Mouse (Mus musculus) ES-Bruce4 (cell line): ENCODE results near the gene Enthd1. TPM values are rescaled to one million over a fixed set of nuclear protein-coding genes. Genes with fewer than 3 reads are reported as not detected.
A peak's percentile ranks its signal among the peaks of the same experiment; 100 is the strongest.

Source experiments
- H3K27ac ChIP-seq: 2 replicates; pipeline ENCODE4 v1.5.1; 2012; ENCODE audit warnings: low read length, inconsistent platforms; ENCODE audit not compliant: insufficient read depth
- H3K27me3 ChIP-seq: 2 replicates; pipeline ENCODE4 v1.6.1; 2012; ENCODE audit warnings: mild to moderate bottlenecking, low read length, inconsistent platforms; ENCODE audit not compliant: control insufficient read depth, poor library complexity, insufficient read depth, severe bottlenecking
- H3K36me3 ChIP-seq: 2 replicates; pipeline ENCODE4 v1.6.1; 2012; ENCODE audit warnings: inconsistent platforms, mild to moderate bottlenecking, low read length, moderate library complexity; ENCODE audit not compliant: control insufficient read depth, poor library complexity, insufficient read depth, severe bottlenecking
- H3K4me1 ChIP-seq: one replicate; pipeline ENCODE4 v1.8.1; 2011; ENCODE audit warnings: low read length; ENCODE audit not compliant: control insufficient read depth, insufficient read depth
- H3K4me3 ChIP-seq: 2 replicates; pipeline ENCODE4 v1.5.1; 2011; ENCODE audit warnings: low read depth, mild to moderate bottlenecking, low read length
- H3K9ac ChIP-seq: 2 replicates; pipeline ENCODE4 v1.6.1; 2012; ENCODE audit warnings: low read depth, mild to moderate bottlenecking, inconsistent platforms; ENCODE audit not compliant: poor library complexity, severe bottlenecking
- H3K9me3 ChIP-seq: replicated peaks from 2 replicates; pipeline ENCODE4 v1.6.1; 2012; ENCODE audit warnings: mild to moderate bottlenecking, low read length, inconsistent platforms; ENCODE audit not compliant: control insufficient read depth, poor library complexity, insufficient read depth, severe bottlenecking
- CTCF ChIP-seq: IDR thresholded peaks from one replicate; pipeline ENCODE4 v1.8.1; 2011; ENCODE audit warnings: low read depth, low read length
- EP300 ChIP-seq: IDR thresholded peaks from 2 replicates; pipeline ENCODE4 v1.6.1; 2011; ENCODE audit warnings: low read depth, low read length; ENCODE audit not compliant: insufficient read depth
- POLR2A ChIP-seq: IDR thresholded peaks from one replicate; pipeline ENCODE4 v1.8.1; 2011; ENCODE audit warnings: low read length; ENCODE audit not compliant: insufficient read depth
- polyA plus RNA-seq: library from polyadenylated mRNA; stranded (reverse); fragments of >200 nt; gene quantifications from 2 replicates; pipeline ENCODE4 v1.2.4, GENCODE M21; 2011; ENCODE audit warnings: low read depth; ENCODE audit not compliant: missing spikeins, insufficient read depth, insufficient read length

Enthd1 gene
- not detected in 2 replicates for polyA plus RNA-seq

- H3K36me3 ChIP-seq = no peaks in the 10 kb centered on the region
- H3K27ac ChIP-seq = no peak within 1 kb of the TSS
- H3K4me3 ChIP-seq = no peak within 1 kb of the TSS
- H3K9me3 ChIP-seq = no peaks in the 10 kb centered on the region
- no peaks in the 10 kb centered on the region for H3K27me3 ChIP-seq
- no peak within 1 kb of the TSS for H3K9ac ChIP-seq
- H3K4me1 ChIP-seq = no peaks in the 10 kb centered on the region
- TF ChIP-seq CTCF (no peak), EP300 (no peak), POLR2A (no peak)
Measured at GRCm38 (mm10) chr15:80565106-80565665, at the start of gene Enthd1. Gene Enthd1, minus strand, starts transcription at chr15:80565156.

GRCm38 (mm10) chr15:80613904-80614303 is 48.9 kb upstream of the Enthd1 start:
- Histone ChIP-seq H3K27me3 (no peaks in the 10 kb centered on the region), H3K9ac (no peak overlapping the region), H3K27ac (no peak overlapping the region), H3K4me1 (peaks cover 5% of the 10 kb centered on the region), H3K4me3 (no peak overlapping the region), H3K36me3 (no peaks in the 10 kb centered on the region), H3K9me3 (no peaks in the 10 kb centered on the region)
- TF ChIP-seq CTCF (no peak), POLR2A (no peak), EP300 (no peak)

- H3K9ac ChIP-seq = no peak overlapping the region
Measured at GRCm38 (mm10) chr15:80611478-80611877, 46.5 kb upstream of the Enthd1 start.

GRCm38 (mm10) chr15:80610335-80610734 is 45.4 kb upstream of the Enthd1 start:
- Histone ChIP-seq H3K9me3 (no peaks in the 10 kb centered on the region), H3K36me3 (no peaks in the 10 kb centered on the region), H3K27ac (no peak overlapping the region), H3K4me3 (no peak overlapping the region), H3K27me3 (no peaks in the 10 kb centered on the region), H3K4me1 (peaks cover 5% of the 10 kb centered on the region), H3K9ac (no peak overlapping the region)
- no peak for TF ChIP-seq CTCF
- no peak for TF ChIP-seq POLR2A
- TF ChIP-seq EP300 = no peak

More at GRCm38 (mm10) chr15:80611478-80611877, 46.5 kb upstream of the Enthd1 start:
- no peaks in the 10 kb centered on the region for H3K27me3 ChIP-seq
- H3K4me3 ChIP-seq = no peak overlapping the region
- TF ChIP-seq EP300 (no peak), POLR2A (no peak), CTCF (no peak)
- no peaks in the 10 kb centered on the region for H3K36me3 ChIP-seq
- no peaks in the 10 kb centered on the region for H3K9me3 ChIP-seq
- H3K27ac ChIP-seq = no peak overlapping the region
- peaks cover 5% of the 10 kb centered on the region for H3K4me1 ChIP-seq

- no peaks in the 10 kb centered on the region for H3K36me3 ChIP-seq
- no peak for TF ChIP-seq POLR2A
- TF ChIP-seq CTCF = no peak
- no peak for TF ChIP-seq EP300
- no peak overlapping the region for H3K9ac ChIP-seq
Measured at GRCm38 (mm10) chr15:80607970-80608369, 43.0 kb upstream of the Enthd1 start.

GRCm38 (mm10) chr15:80604026-80604425 is 39.1 kb upstream of the Enthd1 start:
- Histone ChIP-seq H3K36me3 (no peaks in the 10 kb centered on the region), H3K4me1 (peaks cover 3% of the 10 kb centered on the region), H3K27ac (peak overlapping the region; percentile 3; the same call in 1 of the 2 replicates), H3K9ac (0 out of 2 replicates have a peak overlapping the region, but pooled peaks have one; percentile 26), H3K9me3 (no peaks in the 10 kb centered on the region), H3K27me3 (no peaks in the 10 kb centered on the region), H3K4me3 (peak overlapping the region; percentile 43)
- TF ChIP-seq CTCF (no peak), POLR2A (no peak), EP300 (peak; percentile 9; the same call in 1 of the 2 replicates)

More at GRCm38 (mm10) chr15:80607970-80608369, 43.0 kb upstream of the Enthd1 start:
- Histone ChIP-seq H3K27me3 (no peaks in the 10 kb centered on the region), H3K27ac (no peak overlapping the region), H3K9me3 (no peaks in the 10 kb centered on the region), H3K4me1 (peaks cover 1% of the 10 kb centered on the region), H3K4me3 (no peak overlapping the region)
